Mouse (Mus musculus) thymus, adult 2 months (tissue): ENCODE results near the gene Brcc3. TPM values are rescaled to one million over a fixed set of nuclear protein-coding genes. Genes with fewer than 3 reads are reported as not detected.

ENCODE experiments used
- DNase-seq: peaks from one replicate; pipeline ENCODE4 v3.0.0; 2021
- H3K27ac ChIP-seq: fragments of 200-500 bp; 2 replicates; pipeline ENCODE4 v1.5.1; 2012; ENCODE audit warnings: low read length, control low read depth; ENCODE audit not compliant: control insufficient read depth, insufficient read depth
- H3K27me3 ChIP-seq: fragments of 200-500 bp; 2 replicates; pipeline ENCODE4 v1.6.1; 2012; ENCODE audit warnings: mild to moderate bottlenecking, low read length, moderate library complexity, mixed read lengths; ENCODE audit not compliant: control insufficient read depth, insufficient read depth
- H3K36me3 ChIP-seq: fragments of 200-500 bp; 2 replicates; pipeline ENCODE4 v1.6.1; 2012; ENCODE audit warnings: mild to moderate bottlenecking, low read length, moderate library complexity; ENCODE audit not compliant: control insufficient read depth, insufficient read depth
- H3K4me1 ChIP-seq: fragments of 200-500 bp; replicated peaks from 2 replicates; pipeline ENCODE4 v1.6.1; 2012; ENCODE audit warnings: low read length; ENCODE audit not compliant: control insufficient read depth, insufficient read depth
- H3K4me3 ChIP-seq: fragments of 200-500 bp; 2 replicates; pipeline ENCODE4 v1.5.1; 2012; ENCODE audit warnings: mild to moderate bottlenecking, low read length, control low read depth, moderate library complexity; ENCODE audit not compliant: control insufficient read depth, insufficient read depth
- CTCF ChIP-seq: fragments of 200-500 bp; IDR thresholded peaks from 2 replicates; pipeline ENCODE4 v1.5.1; 2012; ENCODE audit warnings: mild to moderate bottlenecking, control low read depth, low read length, moderate library complexity, borderline replicate concordance; ENCODE audit not compliant: control insufficient read depth, poor library complexity, insufficient read depth; ENCODE audit errors: extremely low read depth
- POLR2A ChIP-seq: fragments of 200-500 bp; IDR thresholded peaks from 2 replicates; pipeline ENCODE4 v1.6.1; 2012; ENCODE audit warnings: mild to moderate bottlenecking, low read length, control low read depth, moderate library complexity; ENCODE audit not compliant: control insufficient read depth, poor library complexity, insufficient read depth; ENCODE audit errors: extremely low read depth
- WGBS: fragments of 180-500 bp; shearing (Covaris S2); methylation state at CpG from one replicate; pipeline ENCODE4 v1.1.7; 2018; 5-methylcytosine and 5-hydroxymethylcytosine counted together
- polyA plus RNA-seq: library from polyadenylated mRNA; depleted of rRNA; stranded (reverse); fragments of >200 nt; gene quantifications from 2 replicates; pipeline ENCODE4 v1.2.3, GENCODE M21; 2012; rRNA removed

Brcc3 gene
- polyA plus RNA-seq = 10.7 and 15.0 TPM in 2 replicates

- WGBS = under 1% methylated on average over 50 of the region's 52 CpGs
- peak; percentile 85 for DNase-seq
- Histone ChIP-seq H3K4me1 (no peaks in the 10 kb centered on the region), H3K27me3 (no peaks in the 10 kb centered on the region), H3K36me3 (no peaks in the 10 kb centered on the region), H3K27ac (peak within 1 kb of the TSS; percentile 64; the same call in 1 of the 2 replicates), H3K4me3 (peak within 1 kb of the TSS; percentile 97)
- TF ChIP-seq CTCF = no peak
- 0 out of 2 replicates have a peak, but pooled peaks have one; percentile 41 for TF ChIP-seq POLR2A
Measured at GRCm38 (mm10) chrX:75415936-75416785, at the start of gene Brcc3, which contains the start of the genes Cmc4 and Mtcp1. Gene Brcc3 (plus strand): TSS chrX:75416628. Gene Cmc4 (minus strand): TSS chrX:75416584. Gene Mtcp1 (minus strand): TSS chrX:75416588.

GRCm38 (mm10) chrX:75370197-75370596, 46.2 kb upstream of the Brcc3 start:
- DNase-seq = no peak
- Histone ChIP-seq H3K36me3 (no peaks in the 10 kb centered on the region), H3K4me3 (no peak overlapping the region), H3K4me1 (no peaks in the 10 kb centered on the region), H3K27ac (no peak overlapping the region), H3K27me3 (no peaks in the 10 kb centered on the region)
- TF ChIP-seq POLR2A = no peak
- no peak for TF ChIP-seq CTCF

GRCm38 (mm10) chrX:75372666-75373425, 43.6 kb upstream of the Brcc3 start:
- WGBS = 89% methylated on average over 2 of the region's 2 CpGs
- H3K27me3 ChIP-seq = no peaks in the 10 kb centered on the region
- TF ChIP-seq CTCF (no peak), POLR2A (no peak)
- no peaks in the 10 kb centered on the region for H3K4me1 ChIP-seq
- DNase-seq = no peak
- H3K4me3 ChIP-seq = no peak overlapping the region
- no peaks in the 10 kb centered on the region for H3K36me3 ChIP-seq
- H3K27ac ChIP-seq = no peak overlapping the region

- H3K4me3 ChIP-seq = no peak overlapping the region
- no peak for DNase-seq
- TF ChIP-seq POLR2A = no peak
- TF ChIP-seq CTCF = no peak
- no peak overlapping the region for H3K27ac ChIP-seq
- no peaks in the 10 kb centered on the region for H3K4me1 ChIP-seq
- H3K36me3 ChIP-seq = no peaks in the 10 kb centered on the region
- no peaks in the 10 kb centered on the region for H3K27me3 ChIP-seq
Measured at GRCm38 (mm10) chrX:75376815-75377214, 39.6 kb upstream of the Brcc3 start.

- Histone ChIP-seq H3K36me3 (no peaks in the 10 kb centered on the region), H3K4me1 (no peaks in the 10 kb centered on the region; the same call in 1 of the 2 replicates), H3K27ac (no peak overlapping the region), H3K4me3 (no peak overlapping the region), H3K27me3 (no peaks in the 10 kb centered on the region)
- no peak for DNase-seq
- whole genome bisulfite sequencing = 100% methylated on average over 1 of the region's 1 CpGs
- TF ChIP-seq CTCF (no peak), POLR2A (no peak)
Measured at GRCm38 (mm10) chrX:75381176-75381575, 35.3 kb upstream of the Brcc3 start.

- no peaks in the 10 kb centered on the region for H3K27me3 ChIP-seq
- H3K4me3 ChIP-seq = no peak overlapping the region; the same call in 1 of the 2 replicates
- no peaks in the 10 kb centered on the region; the same call in 1 of the 2 replicates for H3K4me1 ChIP-seq
- WGBS = 78% methylated on average over 5 of the region's 5 CpGs
- TF ChIP-seq POLR2A = no peak
- TF ChIP-seq CTCF = no peak
- DNase-seq = no peak
- H3K27ac ChIP-seq = peak overlapping the region; percentile 46; the same call in 1 of the 2 replicates
- H3K36me3 ChIP-seq = no peaks in the 10 kb centered on the region
Measured at GRCm38 (mm10) chrX:75381699-75382098, 34.7 kb upstream of the Brcc3 start.
